Mouse (Mus musculus) thymus, postnatal 4 days (tissue): ENCODE measurements around the gene Pitx2.

ENCODE experiments used
- DNase-seq: peaks from one replicate; pipeline ENCODE4 v3.0.0; 2021

The Pitx2 gene

GRCm38 (mm10) chr3:129217862-129218370, 18.2 kb downstream of the Pitx2 start:
- DNase-seq: no peak

GRCm38 (mm10) chr3:129218371-129218921, 18.8 kb downstream of the Pitx2 start:
- no peak for DNase-seq

GRCm38 (mm10) chr3:129220086-129220670, 20.5 kb downstream of the Pitx2 start:
- no peak for DNase-seq

GRCm38 (mm10) chr3:129220681-129221379, 21.2 kb downstream of the Pitx2 start:
- no peak for DNase-seq

- DNase-seq: no peak
These were observed 21.9 kb downstream of the Pitx2 start for GRCm38 (mm10) chr3:129221380-129222260.

- no peak for DNase-seq
These were observed 23.0 kb downstream of the Pitx2 start for GRCm38 (mm10) chr3:129222448-129223290.

GRCm38 (mm10) chr3:129223401-129223800, 23.7 kb downstream of the Pitx2 start:
- DNase-seq: no peak

- DNase-seq: no peak
These were observed 24.5 kb downstream of the Pitx2 start for GRCm38 (mm10) chr3:129223964-129224805.

GRCm38 (mm10) chr3:129224806-129225576, 25.3 kb downstream of the Pitx2 start:
- no peak for DNase-seq

GRCm38 (mm10) chr3:129225577-129226289, 26.1 kb downstream of the Pitx2 start:
- no peak for DNase-seq

GRCm38 (mm10) chr3:129226681-129227080, 27.0 kb downstream of the Pitx2 start:
- no peak for DNase-seq

GRCm38 (mm10) chr3:129227331-129227730, 27.7 kb downstream of the Pitx2 start:
- no peak for DNase-seq

GRCm38 (mm10) chr3:129238010-129238409, 38.3 kb downstream of the Pitx2 start:
- no peak for DNase-seq

- DNase-seq: no peak
These were observed 39.1 kb downstream of the Pitx2 start for GRCm38 (mm10) chr3:129238664-129239258.

- DNase-seq: no peak
These were observed 51.3 kb downstream of the Pitx2 start for GRCm38 (mm10) chr3:129250997-129251396.

- no peak for DNase-seq
These were observed 54.6 kb downstream of the Pitx2 start for GRCm38 (mm10) chr3:129254246-129254645.

GRCm38 (mm10) chr3:129256283-129256682, 56.6 kb downstream of the Pitx2 start:
- no peak for DNase-seq

- no peak for DNase-seq
These were observed 57.1 kb downstream of the Pitx2 start for GRCm38 (mm10) chr3:129256766-129257165.

- DNase-seq: no peak
These were observed 58.8 kb downstream of the Pitx2 start for GRCm38 (mm10) chr3:129258497-129258896.
